Mouse (Mus musculus): Measurements from ENCODE around the gene Npdc1.
"Not testable (repeated sequence)": the region's sequence is repeated elsewhere in the genome, so short reads cannot be mapped to it uniquely, and the experiment has no call there.

Gene Npdc1

DNA sequence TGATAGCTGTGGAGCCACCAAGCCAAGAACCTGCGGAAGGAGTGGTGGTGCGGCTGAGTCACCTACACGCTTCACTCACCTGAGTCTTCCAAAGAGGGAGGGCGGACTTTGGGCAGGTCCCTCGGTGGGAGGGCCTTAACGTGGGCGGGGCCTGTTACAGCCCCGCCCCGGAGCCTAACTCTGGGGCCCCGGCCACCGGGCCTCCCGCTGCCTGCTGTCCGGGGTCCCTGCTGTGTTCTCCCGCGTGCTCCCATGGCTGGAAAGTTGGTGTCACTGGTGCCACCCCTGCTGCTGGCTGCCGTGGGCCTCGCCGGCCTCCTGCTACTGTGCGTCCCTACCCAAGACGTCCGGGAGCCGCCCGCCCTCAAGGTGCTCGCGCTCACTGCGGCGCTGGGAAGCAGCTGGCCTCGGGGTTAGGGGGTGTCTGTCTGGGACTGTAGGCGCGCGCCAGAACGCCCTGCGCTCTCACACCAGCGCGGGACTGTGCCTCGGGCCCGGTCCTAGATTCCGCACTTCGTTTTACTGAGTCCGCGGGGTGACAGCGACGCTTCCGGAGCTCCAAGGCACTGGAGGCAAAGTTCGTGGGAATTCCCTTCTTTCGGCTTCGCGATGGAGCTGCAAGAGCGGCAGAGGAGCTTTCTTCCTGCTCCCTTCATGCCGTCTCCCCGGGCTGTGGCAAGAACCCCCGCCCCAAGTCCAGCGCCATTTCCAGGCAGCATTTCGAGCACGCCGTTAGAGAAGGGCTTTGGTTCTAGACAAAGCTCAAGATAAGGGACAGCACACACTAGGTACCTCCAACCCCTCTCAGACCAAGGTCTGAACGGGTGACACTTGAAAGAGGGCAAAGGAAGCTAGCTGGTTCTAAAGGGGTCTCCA is 3.2 kb upstream of the Npdc1 start, which contains the start of gene Entpd2:
Entpd2 (plus strand) TSS at position 154 of the 876 bp plus-strand sequence.
- DNase-seq (ENCODE audit: low spot score) = peak; percentile 36

DNA sequence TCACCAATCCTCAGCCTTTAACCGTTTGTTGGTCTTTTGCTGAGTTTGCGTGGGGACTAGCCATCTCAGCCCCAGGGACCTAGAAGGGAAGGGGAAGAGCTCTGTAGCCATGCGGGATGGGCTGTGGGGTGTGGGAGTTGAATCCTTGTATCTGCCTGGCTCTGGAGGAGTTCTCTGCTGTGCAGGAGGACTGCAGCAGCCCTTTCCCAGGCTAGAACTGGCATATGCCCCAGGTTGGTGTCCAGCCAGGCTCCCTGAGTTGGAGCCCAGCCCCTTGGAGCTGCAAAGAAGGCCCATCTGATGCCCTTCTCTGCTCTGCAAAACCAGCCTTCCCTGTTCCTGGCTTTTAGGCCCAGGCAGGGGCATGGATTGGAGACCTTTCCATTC is 2.6 kb upstream of the Npdc1 start:
- peak; percentile 56 for DNase-seq (ENCODE audit: low spot score)

DNA sequence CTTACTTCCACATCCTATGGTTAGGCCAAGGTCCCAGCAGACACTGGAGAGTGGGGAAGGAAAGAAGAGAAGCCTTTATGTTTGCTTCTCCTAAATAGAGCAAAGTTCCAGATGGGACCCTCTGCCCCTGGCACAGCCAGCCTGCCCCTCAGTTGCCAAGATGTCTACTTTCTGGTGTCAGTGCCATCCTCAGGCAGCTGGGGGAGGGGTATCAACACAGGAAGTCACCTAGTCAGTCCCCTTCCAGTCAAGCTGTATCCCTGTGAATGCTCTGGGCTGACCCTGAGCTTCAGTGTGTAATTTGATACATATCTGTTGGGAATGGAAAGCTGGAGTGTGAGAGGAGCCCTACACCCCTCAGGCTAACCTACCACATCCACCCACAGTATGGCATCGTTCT is 2.1 kb upstream of the Npdc1 start:
- no peak for DNase-seq (ENCODE audit: low spot score)

DNA sequence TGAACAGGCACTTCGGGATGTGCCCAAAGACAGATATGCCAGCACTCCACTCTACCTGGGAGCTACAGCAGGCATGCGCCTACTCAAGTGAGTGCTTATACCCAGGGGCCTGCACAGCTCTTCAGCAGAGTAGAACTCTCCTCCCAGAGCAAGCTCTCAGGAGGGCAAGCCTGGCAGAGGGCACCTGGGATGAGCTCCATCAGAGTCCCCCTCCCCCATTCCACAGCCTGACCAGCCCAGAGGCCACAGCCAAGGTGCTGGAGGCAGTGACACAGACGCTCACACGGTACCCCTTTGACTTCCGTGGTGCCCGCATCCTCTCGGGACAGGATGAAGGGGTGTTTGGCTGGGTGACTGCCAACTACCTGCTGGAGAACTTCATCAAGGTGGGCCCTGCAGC is 1.1 kb upstream of the Npdc1 start:
- no peak for DNase-seq (ENCODE audit: low spot score)

DNA sequence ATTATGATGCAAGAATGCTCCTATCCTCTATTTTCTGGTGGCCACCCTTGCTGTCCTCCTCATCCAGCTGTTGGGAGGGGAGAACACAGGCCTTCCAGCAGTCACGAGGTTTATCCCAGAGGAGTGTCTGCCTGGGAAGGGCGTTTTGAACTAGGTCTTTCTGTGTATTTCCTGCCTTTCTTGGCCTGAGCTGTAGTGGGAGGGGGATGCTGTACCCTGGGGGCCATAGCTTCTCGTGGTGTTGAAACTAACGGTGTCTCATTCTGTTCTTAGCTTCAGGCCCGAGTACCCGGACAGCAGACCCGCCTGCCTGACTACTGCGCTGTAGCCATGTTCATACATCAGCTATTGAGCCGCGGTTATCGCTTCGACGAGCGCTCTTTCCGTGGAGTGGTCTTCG is 1.1 kb downstream of the Npdc1 start:
- DNase-seq (ENCODE audit: low spot score) = no peak

DNA sequence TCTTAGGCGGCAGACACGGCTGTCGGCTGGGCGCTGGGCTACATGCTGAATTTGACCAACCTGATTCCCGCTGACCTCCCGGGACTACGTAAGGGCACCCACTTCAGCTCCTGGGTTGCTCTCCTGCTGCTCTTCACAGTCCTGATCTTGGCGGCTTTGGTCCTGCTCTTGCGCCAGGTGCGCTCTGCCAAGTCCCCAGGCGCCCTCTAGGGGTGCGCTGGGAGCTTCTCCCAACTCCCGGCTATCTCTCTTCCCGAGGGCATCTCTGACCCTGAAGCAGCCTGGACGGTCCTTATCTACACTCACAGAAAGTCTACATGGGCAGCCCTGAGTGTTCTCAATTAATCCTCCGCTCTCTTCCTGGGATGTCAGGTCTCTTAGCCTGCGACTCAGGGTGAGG is 1.6 kb downstream of the Npdc1 start:
- DNase-seq (ENCODE audit: low spot score) = peak; percentile 72

DNA sequence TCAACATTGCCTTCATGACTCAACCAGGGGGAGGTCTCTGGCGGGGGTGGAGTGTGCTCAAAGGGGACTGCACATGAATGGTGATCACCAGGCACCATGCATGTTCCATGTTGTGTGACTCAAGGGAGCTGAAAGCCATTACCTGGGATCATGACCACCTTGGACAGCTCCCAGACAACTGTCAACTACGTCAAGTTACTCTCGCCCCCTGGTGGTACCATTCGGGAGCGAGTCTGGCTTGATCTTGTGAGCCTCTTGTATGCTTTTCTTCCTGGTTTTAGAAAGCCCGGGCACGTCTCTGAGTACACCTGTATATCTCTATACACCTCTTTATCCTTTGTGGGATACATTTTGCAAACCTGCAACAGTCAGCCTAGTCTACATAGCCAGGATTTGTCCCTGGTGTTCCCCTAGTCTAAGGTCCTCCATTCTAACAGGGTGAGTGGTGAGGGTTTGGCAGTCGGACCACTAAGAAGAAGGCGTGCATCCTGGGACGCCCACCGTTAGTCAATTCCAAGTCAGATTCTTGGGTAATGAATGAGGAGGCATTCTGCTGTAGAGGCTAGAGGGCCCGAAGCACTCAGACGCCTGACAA is 3.3 kb downstream of the Npdc1 start:
- peak; percentile 72 for DNase-seq (ENCODE audit: low spot score)

DNA sequence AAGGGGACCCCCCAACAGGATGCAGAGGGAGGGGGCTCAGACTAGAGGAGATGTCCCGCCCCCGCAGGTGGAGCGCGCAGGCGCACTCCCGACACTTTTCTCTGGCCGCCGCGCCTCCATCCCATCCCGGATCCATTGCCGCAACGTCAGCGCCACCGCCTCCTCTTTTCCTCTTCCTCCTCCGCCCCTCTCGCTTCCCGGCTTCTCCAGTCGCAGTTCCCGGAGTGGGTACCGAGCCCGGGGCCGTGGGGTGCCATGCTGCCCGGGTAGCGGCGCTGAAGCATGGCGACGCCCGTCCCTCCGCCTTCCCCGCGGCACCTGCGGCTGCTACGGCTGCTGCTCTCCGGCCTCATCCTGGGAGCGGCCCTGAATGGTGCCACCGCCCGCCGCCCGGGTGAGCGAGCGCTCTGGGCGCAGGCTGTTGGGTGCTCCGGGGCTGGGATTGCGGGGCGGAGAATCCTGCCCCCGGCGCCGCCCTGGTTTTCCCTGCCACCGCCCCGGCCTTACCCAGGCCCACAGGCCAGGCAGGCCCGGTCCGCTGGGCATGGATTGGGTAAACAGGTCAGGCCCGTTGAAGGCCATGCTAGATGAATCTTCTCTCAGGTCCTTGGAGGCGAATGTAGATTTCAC is 3.9 kb downstream of the Npdc1 start:
- peak; percentile 56 for DNase-seq (ENCODE audit: low spot score)

DNA sequence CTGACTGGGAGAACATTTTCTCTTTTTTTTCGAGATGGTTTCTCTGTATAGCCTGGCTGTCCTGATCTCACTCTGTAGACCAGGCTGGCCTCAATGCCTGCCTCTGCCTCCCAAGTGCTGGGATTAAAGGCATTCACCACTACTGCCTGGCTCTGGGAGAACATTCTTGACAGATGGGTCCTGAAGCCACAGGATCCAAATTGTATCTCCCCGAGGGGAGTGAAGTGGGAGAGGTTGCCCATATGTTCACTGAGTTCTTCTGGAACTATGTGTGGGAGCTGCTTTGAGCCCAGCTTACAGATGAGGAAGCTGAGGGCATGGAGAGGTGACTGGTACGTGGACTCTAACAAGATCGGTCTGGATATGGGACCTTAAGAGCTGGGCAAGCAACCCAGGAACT is 4.8 kb downstream of the Npdc1 start:
- no peak for DNase-seq (ENCODE audit: low spot score)

DNA sequence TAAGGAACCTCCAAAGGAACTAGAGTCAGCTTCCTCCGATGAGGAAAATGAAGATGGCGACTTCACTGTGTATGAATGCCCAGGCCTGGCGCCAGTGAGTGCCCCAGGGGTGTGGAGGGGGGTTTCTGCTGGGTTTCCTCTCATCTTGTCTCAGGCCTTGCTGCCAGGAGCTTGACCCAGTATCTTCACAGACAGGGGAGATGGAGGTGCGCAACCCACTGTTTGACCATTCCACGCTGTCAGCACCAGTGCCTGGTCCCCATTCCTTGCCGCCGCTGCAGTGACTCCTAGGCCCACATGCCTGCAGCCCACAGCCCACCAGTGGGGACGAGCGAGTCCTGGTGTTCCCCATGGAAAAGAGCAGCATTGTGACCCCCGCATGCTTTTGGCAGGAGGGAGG is 9.8 kb downstream of the Npdc1 start:
- DNase-seq (ENCODE audit: low spot score) = no peak

DNA sequence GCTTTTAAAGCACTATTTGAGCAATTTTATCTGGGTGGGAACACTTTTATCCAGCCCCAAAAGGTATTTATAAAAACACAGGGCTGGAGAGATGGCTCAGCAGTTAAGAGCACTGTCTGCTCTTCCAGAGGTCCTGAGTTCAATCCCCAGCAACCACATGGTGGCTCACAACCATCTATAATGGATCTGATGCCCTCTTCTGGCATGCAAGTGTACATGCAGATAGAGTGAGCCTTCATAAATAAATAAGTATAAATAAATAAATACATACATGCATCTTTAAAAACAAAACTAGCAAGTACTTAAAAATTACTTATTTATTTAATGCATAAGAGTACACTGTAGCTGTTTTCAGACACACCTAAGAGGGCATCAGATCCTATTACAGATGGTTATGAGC is 14.3 kb downstream of the Npdc1 start:
- DNase-seq (ENCODE audit: low spot score) = not testable (repeated sequence)

DNA sequence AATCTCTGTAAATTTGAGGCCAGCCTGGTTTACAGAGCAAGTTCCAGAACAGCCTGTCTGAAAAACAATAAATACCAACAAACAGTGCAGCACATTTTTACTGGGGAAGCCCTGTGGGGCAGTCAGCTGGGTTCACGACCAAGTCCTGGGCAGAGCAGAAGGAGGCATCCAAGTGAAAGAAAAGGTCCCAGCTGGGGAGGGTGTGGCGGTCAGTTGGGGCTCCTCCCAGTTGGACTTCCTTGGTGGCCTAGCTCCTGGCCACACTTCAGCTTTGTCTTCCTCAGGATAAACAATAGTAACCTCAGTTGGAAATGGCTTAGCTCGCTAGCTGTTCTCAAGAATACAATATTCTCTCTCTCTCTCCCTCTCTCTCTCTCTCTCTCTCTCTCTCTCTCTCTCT is 18.3 kb downstream of the Npdc1 start:
- DNase-seq (ENCODE audit: low spot score) = no peak

DNA sequence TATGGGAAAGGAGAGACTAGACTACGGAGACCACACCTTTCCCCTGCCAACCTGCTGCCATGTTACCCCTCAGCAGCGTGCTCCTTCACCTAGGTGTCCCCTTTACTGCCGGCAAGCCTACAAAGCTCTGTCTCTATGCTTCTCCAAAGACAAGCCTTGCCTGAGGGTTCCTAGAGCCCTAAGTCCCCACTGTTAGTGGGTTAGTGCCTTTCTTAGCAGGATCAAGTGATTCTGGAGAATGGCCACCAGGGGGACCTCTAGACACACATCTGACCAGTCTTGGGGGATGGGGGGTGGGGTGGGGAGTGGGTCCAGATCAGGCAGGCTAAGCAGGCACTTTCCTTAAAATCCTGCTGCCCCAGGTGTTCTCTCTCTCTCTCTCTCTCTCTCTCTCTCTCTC is 22.7 kb downstream of the Npdc1 start:
- DNase-seq (ENCODE audit: low spot score) = no peak

DNA sequence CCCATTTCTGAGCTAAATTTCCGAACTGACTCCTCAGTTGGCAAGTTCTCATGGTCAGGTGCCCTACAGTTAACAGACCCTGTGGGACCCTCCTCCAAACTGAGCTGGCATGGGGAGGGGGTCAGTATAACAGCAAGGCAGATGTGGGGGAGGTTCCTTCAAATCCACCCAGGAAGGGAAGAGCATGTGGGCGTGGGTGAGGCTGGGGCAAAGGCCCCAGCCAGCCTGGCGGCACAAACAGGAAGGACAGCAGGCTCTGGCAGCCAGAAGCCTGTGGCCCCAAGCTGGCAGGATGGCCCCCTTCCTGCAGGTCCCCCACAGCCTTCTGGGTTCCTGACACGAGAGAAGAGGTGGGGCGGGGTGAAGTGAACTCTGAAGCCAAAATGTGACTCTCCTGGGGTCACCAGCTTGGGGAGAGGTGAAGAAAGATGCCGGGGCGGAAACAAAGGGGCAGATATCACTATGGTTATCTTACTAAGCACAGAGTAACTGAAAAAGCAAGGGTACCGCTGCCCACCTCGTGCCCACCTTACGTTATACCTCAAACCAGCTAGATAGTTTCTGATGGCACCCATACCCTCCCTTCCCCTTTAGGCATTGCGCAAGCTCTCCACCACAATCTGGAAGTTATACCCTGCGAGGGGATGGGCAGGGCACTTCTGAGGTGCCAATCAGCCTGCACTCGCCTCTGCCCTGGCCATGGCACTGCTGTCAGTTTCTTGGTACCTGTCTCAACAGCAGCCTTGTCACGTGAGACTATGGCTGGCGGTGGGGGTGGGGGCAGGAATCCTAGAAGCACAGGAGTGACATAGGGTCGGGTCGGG is 23.6 kb downstream of the Npdc1 start, which contains the start of gene Fut7:
Fut7 (plus strand) TSS at position 681 of the 824 bp plus-strand sequence.
- no peak for DNase-seq (ENCODE audit: low spot score)

DNA sequence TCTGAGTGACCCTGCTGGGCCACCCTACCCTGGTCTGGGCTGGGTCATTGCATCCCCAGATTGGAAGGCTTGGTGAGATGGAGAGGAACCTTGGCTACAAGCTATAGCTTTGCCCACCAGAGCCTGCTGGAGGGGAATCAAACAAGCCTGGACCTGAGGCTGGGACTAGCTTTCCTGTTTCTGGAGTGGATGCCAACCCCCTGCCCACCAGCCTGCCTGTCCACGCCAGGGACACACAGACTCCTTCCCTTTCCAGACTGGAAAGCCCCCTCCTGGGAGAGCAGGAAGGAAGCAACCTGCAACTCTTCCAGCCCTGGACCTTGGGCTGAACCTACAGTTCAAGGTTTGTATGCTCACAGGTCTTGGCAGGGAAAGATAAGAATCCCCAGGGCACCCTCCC is 24.5 kb downstream of the Npdc1 start:
- DNase-seq (ENCODE audit: low spot score) = no peak

DNA sequence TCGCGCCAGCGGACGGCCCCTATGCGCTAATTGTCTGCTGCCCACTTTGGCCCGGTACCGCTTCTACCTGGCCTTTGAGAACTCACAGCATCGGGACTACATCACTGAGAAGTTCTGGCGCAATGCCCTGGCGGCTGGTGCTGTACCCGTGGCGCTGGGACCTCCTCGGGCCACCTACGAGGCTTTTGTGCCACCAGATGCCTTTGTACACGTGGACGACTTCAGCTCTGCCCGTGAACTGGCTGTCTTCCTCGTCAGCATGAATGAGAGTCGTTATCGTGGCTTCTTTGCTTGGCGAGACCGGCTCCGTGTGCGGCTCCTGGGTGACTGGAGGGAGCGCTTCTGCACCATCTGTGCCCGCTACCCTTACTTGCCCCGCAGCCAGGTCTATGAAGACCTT is 26.3 kb downstream of the Npdc1 start:
- DNase-seq (ENCODE audit: low spot score) = no peak

DNA sequence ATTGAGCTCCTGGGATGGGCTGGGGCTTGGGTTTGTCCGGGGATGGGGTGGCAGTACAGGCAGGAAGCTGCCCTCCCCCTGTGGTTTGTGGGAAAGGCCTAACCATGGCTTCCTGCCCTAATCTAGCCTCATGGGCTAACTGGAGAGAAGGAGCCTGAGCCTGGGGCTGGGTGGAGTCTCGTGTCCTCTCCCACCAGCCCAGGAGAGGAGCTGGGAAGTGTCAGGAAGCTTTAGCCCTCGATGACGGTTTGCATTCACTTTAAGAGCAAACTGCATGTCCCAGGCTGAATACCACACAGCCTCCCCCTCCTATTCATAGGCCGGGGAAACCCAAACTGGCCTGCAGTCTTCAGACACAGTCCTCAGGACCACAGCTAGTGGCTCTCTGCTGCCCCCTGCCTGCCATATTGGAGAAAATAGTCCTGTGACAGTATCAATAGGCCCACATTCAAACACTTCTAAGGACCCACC is 27.6 kb downstream of the Npdc1 start:
- DNase-seq (ENCODE audit: low spot score) = peak; percentile 50

DNA sequence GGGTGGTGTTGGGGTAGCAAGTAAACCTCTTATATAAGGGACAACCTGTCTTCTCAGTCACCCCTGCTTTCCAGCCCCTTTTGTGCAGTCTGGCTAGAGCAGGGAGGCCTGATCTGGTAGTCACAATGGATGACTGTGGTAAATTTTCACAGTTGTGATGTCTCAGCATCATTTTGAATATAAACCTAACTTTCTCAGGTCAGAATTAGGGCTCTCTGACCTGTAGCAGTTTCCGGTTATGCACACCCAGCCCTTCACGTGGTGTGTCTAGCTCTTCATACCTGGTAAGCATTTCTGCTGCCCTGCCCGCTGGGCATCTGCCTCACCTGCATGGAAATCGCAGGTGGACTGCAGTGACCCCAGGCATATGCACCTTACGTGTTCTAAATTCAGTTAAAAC is 28.1 kb downstream of the Npdc1 start:
- DNase-seq (ENCODE audit: low spot score) = no peak

DNA sequence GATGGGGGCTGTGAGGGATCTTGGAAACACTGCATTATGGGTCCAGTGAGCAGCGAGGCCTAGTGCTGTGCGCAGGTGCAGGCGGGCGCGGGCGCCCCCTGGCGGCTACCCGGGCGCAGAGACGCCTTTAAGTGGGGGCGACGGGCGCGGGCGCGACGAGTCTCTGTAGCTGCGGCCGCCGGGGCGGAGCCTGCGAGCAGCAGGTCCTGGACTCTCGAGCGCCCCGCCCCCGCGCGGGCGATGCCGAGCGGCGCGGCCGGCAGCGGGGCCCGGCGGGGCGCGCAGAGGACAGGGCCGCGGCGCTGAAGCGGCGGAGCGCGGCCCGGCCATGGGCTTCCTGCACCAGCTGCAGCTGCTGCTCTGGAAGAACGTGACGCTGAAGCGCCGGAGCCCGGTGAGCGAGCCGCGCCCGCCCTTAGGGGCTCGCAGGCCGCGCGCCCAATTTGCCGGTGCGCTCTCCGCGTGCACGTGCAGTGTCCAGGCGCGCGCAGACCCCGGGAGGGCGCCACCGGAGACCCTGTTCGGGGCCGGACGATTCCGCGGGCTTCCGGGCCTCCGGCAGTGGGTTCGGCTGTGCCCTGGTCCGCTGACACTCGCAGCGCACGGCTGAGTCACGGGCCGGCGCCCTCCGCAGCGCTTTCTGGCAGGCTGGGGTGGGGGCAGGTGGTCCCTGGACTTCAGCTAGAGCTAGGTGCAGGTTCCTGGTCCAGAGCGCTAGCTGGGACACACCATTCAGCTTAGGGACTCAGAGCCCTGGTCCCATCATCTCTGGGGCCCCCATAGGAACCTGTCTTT is 29.5 kb downstream of the Npdc1 start, which contains the start of gene Abca2:
Abca2 (plus strand) TSS at position 262 of the 795 bp plus-strand sequence.
- DNase-seq (ENCODE audit: low spot score) = peak; percentile 93

DNA sequence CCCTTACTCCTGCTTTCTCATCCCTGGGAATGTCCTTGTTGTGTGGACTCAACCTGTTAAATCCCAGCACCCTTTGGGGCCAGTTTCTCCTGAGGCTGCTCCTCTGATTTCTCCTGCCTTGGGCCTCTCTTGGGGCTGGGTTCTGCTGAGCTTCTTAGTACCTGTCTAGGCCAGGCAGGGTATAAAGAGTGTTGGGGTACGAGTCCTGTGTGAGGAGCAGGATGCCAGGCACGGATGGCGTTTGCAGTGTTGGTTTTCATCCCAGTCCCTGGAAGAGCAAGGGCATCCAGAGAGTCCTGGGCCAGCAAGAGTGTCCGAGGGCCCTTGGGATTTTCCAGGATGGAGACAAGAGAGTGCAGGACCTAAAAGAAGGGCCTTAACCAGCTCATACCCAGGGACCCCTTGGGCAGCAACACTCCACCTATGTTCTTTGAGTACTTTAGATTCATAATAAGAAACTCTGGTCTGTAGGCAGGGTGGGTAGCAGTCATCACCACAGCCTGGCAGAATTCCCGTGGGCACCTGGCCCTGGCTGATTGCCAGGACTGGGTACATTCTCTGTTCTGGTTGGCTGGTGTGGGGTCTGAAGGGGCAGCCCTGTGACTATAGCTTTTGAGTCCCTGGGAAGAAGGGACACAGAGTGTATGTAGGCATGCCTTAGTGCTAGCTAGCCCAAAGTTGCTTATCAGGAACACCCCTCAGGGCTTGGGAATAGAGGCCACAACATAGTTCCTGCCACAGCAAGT is 30.5 kb downstream of the Npdc1 start:
- no peak for DNase-seq (ENCODE audit: low spot score)

Data from testis, postnatal 14 days (tissue).